Mouse (Mus musculus) testis, adult 2 months (tissue): Measurements from ENCODE around the gene Slc25a13.

Source experiments
- CTCF ChIP-seq: fragments of 200-500 bp; IDR thresholded peaks from 2 replicates; pipeline ENCODE4 v1.5.1; 2012; ENCODE audit warnings: low read depth, mild to moderate bottlenecking, inconsistent platforms, low read length, moderate library complexity; ENCODE audit not compliant: control insufficient read depth, insufficient read depth, insufficient replicate concordance
- POLR2A ChIP-seq: fragments of 200-500 bp; IDR thresholded peaks from 2 replicates; pipeline ENCODE4 v1.6.1; 2012; ENCODE audit warnings: low read depth, mild to moderate bottlenecking, inconsistent platforms, low read length, moderate library complexity; ENCODE audit not compliant: control insufficient read depth

GRCm38 (mm10) chr6:6133556-6134050, 83.4 kb downstream of the Slc25a13 start:
- no peak for TF ChIP-seq CTCF
- TF ChIP-seq POLR2A = no peak
